Mouse (Mus musculus) megakaryocyte-erythroid progenitor cell, adult 5-6 weeks (primary cell): ENCODE measurements around the gene Rapgef1. TPM values are rescaled to one million over a fixed set of nuclear protein-coding genes. Genes with fewer than 3 reads are reported as not detected.
"Not testable (repeated sequence)": the region's sequence is repeated elsewhere in the genome, so short reads cannot be mapped to it uniquely, and the experiment has no call there.

ENCODE experiments used
- ATAC-seq: replicated peaks from 2 replicates; pipeline ENCODE4 v1.8.0; 2016; ENCODE audit warnings: mild to moderate bottlenecking, inconsistent platforms; ENCODE audit not compliant: severe bottlenecking, poor library complexity, low FRiP score, low TSS enrichment
- total RNA-seq, 2 experiments: library from RNA; stranded (forward) in 1 of 2; stranded (reverse) in 1 of 2; fragments of 200-1000, 215-1000 nt in 1 of 2; fragments of >200 nt in 1 of 2; fragmentation: Nextera tagmentation in 1 of 2; gene quantifications; 2 replicates each; pipeline ENCODE4 v1.2.3; 2014 to 2017

The Rapgef1 gene
- total RNA-seq, 2 experiments from 2014 or later = 41.4 to 52.4 TPM

DNA sequence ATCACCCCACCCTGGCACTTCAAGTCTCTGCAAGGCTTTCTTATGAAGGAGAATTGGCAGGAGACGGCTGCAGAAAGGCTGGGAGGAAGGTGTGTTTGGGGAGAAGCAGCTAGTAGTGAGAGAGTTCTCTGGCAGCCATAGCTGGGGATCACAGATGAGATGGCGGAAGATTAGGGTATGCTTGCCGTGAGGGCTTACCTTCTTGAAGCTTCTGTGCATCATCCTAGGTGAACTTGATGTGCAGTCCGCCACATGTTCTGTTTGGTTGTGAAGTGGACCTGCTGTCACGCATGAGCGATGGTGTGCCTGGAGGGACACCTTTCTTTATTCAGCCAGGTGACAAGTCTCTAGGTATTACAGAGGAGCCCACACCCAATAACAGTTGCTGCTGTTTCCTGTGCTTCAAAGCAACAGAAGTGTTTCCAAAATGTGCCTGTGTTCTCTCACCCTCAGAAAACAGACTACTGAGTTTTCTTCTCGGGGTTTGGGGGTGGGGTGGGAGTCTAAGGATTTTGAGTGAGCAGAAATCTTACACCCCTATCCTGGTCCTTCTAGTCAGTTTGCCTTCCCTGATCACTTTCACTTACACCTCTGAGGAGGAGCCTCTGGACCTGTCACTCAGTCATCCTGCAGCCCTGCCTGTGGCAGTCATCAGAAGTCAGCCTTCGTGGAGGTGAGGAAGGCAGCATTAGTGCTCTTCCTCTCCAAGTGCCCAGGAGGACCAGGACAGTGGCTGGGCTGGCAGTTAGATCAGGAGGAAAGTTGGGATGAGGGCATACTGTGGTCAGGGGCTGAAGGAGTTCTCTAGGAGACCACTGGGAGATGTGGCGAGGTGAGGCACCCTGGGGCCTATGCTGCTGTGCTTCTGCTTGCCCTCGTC lies 2.8 kb downstream of the Rapgef1 start:
- ATAC-seq = no peak

DNA sequence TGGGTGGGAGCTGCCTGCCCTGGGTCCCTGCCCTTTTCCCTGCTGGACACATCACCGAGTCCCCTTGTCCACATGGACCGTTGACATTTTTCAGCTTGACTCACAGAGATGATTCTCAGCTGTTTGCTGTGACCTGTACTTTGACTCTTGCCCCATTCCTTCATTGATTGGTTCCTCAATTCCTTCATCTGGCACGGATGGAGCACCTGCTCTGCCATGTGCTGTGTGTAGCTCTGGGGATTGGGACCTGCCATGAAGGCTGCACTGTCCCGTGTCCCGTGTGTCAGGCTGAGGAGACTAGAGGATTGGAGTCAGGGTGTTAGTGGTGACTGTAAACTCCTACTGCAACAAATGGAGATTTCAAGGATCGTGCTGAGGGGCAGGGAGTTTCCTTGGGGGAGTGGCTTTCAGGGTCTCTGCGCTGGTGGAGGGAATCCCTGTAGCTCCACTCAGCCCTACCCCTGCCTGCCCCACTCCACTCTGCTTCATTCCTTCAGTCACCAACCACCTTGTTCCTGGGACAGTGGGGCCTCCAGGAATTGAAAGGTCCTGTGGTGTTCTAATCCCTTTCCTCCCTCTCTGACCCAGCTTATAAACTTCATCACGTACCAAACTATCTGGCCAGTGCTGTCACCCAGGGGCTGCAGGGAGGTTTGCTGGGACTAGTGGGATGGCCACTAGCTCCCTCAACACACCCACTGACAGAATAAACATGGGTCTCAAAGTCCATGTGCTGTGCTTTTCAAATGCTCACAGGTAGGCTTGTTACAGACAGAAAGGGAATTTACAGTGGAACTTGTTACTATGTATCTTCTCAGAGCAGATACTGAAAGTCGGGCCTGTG lies 3.9 kb downstream of the Rapgef1 start:
- no peak for ATAC-seq

DNA sequence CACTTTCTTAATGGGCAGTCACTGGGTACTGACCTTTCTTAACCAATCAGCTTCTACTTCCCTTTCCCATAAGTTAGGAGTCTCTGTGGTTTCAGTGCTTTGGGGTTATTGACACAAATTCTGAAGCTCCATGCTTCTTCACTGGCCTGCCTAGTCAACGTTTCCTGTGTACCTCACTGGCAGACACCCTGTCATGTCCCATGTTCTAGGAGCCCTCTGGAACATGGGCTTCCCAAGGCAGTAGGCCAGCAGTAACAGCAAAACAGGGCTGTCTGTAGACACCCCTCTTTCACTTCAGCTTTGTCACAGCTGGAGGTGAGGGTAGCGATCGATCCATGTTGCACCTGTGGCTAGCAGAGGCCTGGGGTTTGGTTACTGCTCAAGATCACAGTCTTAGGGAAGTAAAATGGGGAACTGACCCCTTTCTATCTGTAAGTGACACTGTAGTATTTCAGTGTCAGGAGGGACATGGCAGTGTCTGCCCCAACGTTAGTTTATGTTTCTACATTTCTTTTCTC lies 4.6 kb downstream of the Rapgef1 start:
- ATAC-seq = no peak

DNA sequence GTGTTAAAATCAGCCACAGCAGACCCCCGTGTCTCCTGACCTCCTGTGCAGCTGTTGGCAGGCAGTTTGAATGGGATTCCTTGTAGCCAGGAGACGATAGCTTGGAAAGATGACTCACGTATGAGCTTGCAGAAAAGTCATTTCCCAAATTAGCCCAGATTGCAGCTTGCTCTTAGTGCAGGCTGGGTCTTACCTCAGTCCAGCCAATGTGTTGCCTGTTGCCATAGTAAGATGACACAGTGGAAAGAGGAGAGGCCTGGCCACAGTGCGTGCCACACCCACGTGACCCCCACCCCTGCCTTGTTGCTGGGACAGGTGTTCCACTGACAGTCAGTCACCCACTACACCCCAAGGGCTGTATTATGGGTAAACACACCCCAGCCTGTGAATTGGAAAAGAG lies 5.2 kb downstream of the Rapgef1 start:
- no peak for ATAC-seq

DNA sequence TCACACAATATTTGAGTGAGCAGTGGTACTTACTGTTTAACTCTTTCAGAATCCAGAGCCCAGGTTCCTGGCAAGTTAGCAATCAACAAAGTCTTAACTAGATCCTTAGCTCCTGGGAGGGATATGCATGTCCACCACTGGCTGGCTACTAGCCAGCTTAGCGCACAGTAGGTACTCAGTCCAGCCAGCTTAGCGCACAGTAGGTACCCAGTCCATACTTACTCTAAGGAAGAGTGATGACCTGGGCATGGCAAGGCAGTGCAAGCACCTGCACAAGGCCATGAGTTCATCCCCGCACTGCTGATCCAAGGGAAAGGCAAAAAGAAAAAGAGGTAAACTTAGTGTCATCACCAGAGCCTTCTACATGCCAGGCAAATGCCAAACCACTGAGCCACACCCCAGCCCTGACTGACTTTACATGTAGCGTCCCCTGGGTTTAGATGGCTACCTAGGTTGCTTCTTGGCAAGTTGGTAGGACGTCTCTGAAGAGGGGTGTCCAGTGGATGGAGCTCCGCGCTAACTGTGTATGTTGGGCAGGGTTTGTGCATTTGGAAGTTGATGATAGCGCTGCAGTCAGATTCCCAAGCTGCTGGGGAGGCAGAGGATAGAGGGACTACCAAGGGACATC lies 6.2 kb downstream of the Rapgef1 start:
- ATAC-seq = no peak

DNA sequence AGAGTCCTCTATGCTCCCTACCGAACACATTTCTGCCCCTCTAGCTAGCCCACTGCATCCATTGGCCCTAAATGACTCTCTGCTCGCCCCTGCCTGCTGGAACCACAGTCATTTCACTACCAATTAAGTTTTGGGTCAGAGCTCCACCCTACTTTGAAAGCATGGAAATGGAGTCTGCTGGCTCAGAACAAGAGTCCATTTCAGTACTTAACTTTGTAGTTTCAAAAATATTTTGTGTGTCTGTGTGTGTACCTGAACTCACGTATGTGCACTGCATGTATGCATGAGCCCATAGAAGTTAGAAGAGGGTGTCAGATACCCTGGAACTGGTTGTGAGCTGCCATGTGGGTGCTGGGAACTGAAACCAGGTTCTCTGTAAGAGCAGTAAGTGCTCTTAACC lies 7.8 kb downstream of the Rapgef1 start:
- no peak for ATAC-seq

DNA sequence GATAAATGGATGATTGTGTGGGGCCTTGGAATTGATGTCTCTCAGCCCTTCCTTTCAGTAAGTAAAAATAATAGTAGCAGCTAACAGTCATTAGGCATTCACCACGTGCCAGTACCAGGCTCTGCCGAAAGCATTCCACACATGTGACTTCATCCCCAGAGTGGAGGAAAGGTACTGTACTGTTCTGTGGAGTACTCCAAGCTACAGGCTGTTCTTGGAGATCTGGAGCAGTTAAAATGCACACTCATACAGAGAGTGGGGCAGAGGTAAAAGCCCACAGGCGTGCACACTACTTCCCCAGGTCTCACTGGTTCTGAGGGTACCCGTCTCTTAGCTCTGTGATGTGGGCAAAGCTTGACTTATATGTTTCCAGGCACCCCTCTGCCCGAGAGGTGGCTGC lies 8.7 kb downstream of the Rapgef1 start:
- no peak for ATAC-seq

DNA sequence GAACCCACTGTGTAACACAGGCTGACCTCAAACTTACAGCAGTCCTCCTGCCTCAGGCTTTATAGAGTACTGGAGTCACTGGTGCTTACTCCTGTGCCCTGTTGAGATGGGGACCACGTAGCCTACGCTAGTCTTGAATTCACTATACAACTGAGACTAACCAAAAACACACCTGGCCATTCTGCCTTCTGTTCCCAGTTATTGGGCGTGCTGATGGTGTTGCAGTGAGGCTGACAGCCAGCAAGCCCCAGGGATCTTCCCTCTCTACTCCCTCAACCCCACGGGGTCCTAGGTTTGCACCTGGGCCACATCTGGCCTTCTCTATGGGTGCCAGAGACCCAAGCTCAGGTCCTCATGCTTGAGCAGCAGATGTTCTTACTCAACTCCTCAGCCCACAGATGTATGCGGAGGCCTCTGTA lies 9.3 kb downstream of the Rapgef1 start:
- no peak for ATAC-seq

- ATAC-seq = no peak
Observed at GRCm38 (mm10) chr2:29629311-29629710, 9.8 kb downstream of the Rapgef1 start.

DNA sequence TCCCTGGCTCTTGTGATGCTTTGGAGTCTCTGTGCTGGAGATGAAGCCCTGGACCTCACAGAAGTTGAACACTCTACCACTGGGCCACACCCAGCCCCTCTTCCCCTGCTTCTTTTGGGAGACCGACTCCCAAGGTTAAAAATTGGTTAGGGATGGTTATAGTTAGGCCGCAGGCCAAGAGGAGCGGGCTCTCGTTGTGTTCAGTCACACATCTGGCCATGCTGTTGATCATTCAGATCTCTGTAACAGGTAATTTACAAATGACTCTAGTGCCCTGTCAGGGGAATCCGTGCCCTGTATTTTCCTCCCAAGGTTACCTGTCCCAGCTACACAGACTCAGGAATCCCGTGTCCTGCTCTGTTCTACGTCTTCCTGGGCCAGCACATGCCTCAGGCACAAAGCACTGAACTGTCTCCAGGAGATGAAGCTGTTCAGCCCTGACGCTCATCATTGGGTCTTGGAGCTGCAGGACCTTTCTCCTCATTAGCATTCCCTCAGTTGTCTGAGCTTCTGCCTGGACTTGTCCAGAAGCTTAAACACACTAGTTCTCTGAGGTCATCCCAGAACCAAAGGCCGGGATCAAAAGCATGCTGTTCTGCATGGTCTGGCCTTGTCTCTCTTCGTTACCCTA lies 10.7 kb downstream of the Rapgef1 start:
- ATAC-seq = no peak

- no peak for ATAC-seq
Observed at GRCm38 (mm10) chr2:29631020-29631419, 11.5 kb downstream of the Rapgef1 start.

GRCm38 (mm10) chr2:29631564-29632167 lies 12.1 kb downstream of the Rapgef1 start:
- ATAC-seq = not testable (repeated sequence)

- peak; percentile 68 for ATAC-seq
Observed at GRCm38 (mm10) chr2:29632168-29632662, 12.7 kb downstream of the Rapgef1 start.

DNA sequence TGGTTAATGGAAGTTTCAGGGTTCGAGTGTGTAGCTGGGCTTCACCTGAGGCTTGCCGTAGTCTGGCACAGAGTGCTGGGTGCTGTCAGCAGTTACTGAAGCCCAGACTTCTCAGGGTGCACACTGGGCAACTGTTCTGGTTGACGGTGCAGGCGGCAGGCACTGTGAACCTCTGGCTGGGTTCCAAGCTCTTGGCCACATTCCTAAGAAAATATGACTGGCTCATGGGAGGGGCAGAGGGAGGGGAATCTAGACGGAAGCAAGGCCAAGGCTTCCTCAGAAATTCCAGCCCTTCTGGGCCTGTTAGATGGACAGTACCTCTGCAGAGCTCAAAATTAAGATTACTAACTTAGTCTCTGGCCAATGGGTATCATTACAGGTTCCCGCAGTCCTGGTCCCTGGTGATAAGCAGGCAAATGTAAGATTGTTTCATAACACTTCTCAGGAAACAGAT lies 13.6 kb downstream of the Rapgef1 start:
- ATAC-seq = peak; percentile 54

DNA sequence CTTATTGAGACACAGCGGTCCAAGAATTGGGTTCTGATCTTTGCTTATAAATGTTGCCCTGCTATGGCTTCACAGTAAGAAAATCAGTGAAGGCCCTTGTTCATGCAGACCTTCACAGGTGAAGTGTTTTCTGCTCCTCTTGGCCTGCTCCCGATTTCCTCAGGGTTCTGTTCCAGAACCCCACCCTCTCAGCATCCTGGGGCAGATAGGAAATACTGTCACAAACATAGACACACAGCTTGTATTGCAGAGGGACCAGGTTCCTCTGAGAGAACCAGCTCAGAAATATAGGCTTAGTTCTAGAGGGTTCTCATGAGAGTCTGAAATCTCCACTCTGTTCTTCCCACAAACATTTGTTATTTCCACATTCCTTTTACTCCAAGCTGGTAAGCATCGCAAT lies 14.3 kb downstream of the Rapgef1 start:
- ATAC-seq = no peak

GRCm38 (mm10) chr2:29634541-29634940 lies 15.0 kb downstream of the Rapgef1 start:
- no peak for ATAC-seq

DNA sequence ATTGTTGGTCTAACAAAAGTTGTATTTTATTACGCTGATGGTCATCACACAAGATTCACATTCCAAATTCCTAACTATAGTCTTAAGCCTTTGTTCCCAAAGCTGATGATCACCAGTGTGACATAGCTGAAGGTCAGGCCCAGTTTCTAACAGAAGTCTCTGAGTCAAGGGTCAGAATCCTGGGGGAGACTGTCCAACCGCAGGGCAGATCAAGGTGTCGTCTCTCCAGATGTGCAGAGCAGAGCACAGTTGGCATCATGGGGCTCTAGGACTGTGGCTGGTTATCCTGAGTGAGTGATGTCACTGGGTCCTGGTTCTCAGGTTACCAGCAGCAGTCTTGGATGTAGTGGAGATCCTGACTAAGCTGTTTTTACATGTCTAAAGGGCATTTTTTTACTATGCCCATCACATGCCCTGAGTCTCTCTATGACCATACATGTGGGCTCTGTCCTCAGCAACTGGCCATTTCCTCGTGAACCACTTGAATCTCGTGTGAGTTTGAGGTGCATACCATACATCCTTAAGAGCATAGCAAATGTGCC lies 16.5 kb downstream of the Rapgef1 start:
- ATAC-seq = no peak

DNA sequence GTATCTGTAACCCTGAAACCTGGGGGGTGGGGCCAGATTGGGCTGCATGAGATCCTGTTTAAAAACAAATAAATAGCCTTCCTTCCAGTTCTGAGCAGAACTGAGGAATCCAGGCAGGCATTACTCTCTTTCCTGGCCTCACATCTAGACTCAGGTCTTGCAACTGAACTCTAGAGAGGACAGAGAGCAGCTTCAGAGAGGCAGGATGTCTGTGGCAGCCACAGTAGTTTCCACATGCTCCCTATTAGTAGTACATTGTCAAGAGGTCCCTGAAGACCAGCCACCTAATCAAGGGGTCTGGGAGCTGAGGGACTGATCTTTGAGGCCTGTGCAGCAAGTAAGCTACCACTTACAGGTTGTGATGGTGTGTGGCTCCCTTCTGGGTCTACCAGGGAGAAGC lies 18.0 kb downstream of the Rapgef1 start:
- no peak for ATAC-seq

GRCm38 (mm10) chr2:29639377-29639776 lies 19.9 kb downstream of the Rapgef1 start:
- no peak for ATAC-seq
